Mouse (Mus musculus) erythroblast, adult 5-6 weeks (primary cell): ENCODE measurements around the gene Tgfb2. TPM values are rescaled to one million over a fixed set of nuclear protein-coding genes. Genes with fewer than 3 reads are reported as not detected.

Source experiments
- ATAC-seq: replicated peaks from 2 replicates; pipeline ENCODE4 v1.8.0; 2016; ENCODE audit warnings: moderate number of reproducible peaks, mild to moderate bottlenecking, moderate TSS enrichment, inconsistent platforms; ENCODE audit not compliant: poor library complexity, low FRiP score, severe bottlenecking
- total RNA-seq, 2 experiments: library from RNA; stranded (forward) in 1 of 2; stranded (reverse) in 1 of 2; fragments of 150-400 nt in 1 of 2; fragments of 200-764, 138-1000 nt in 1 of 2; gene quantifications; 2 replicates each; pipeline versions ENCODE4 v1.2.3 to v1.2.4; 2015 to 2017; ENCODE audit warnings: low replicate concordance in 2 of 2

The Tgfb2 gene
- total RNA-seq, 2 experiments from 2014 or later = not detected

GRCm38 (mm10) chr1:186658783-186659182, 47.0 kb downstream of the Tgfb2 start:
- no peak for ATAC-seq

GRCm38 (mm10) chr1:186657559-186658219, 48.1 kb downstream of the Tgfb2 start:
- no peak for ATAC-seq

GRCm38 (mm10) chr1:186656732-186657329, 49.0 kb downstream of the Tgfb2 start:
- ATAC-seq = no peak

- no peak for ATAC-seq
These were observed 49.6 kb downstream of the Tgfb2 start for GRCm38 (mm10) chr1:186656201-186656600.

- ATAC-seq = no peak
These were observed 50.7 kb downstream of the Tgfb2 start for GRCm38 (mm10) chr1:186655096-186655495.

- ATAC-seq = no peak
These were observed 53.6 kb downstream of the Tgfb2 start for GRCm38 (mm10) chr1:186652208-186652607.

- ATAC-seq = no peak
These were observed 55.8 kb downstream of the Tgfb2 start for GRCm38 (mm10) chr1:186650011-186650410.

- ATAC-seq = no peak
These were observed 68.2 kb downstream of the Tgfb2 start for GRCm38 (mm10) chr1:186637304-186638213.

- no peak for ATAC-seq
These were observed 70.7 kb downstream of the Tgfb2 start for GRCm38 (mm10) chr1:186635045-186635444.

GRCm38 (mm10) chr1:186631457-186631856, 74.3 kb downstream of the Tgfb2 start:
- ATAC-seq = no peak

- no peak for ATAC-seq
These were observed 74.8 kb downstream of the Tgfb2 start for GRCm38 (mm10) chr1:186630971-186631370.

GRCm38 (mm10) chr1:186627451-186627995, 78.3 kb downstream of the Tgfb2 start:
- no peak for ATAC-seq

GRCm38 (mm10) chr1:186624474-186624873, 81.3 kb downstream of the Tgfb2 start:
- no peak for ATAC-seq

GRCm38 (mm10) chr1:186621812-186622211, 84.0 kb downstream of the Tgfb2 start:
- no peak for ATAC-seq

GRCm38 (mm10) chr1:186618285-186618684, 87.5 kb downstream of the Tgfb2 start:
- ATAC-seq = no peak

- ATAC-seq = no peak
These were observed 94.4 kb downstream of the Tgfb2 start for GRCm38 (mm10) chr1:186611371-186611770.

GRCm38 (mm10) chr1:186610481-186610880, 95.3 kb downstream of the Tgfb2 start:
- ATAC-seq = no peak

GRCm38 (mm10) chr1:186609793-186610233, 96.0 kb downstream of the Tgfb2 start:
- no peak for ATAC-seq

GRCm38 (mm10) chr1:186608116-186608515, 97.7 kb downstream of the Tgfb2 start:
- ATAC-seq = no peak

- ATAC-seq = no peak
These were observed 100.2 kb downstream of the Tgfb2 start for GRCm38 (mm10) chr1:186605635-186606034.
